Mouse (Mus musculus) forebrain, embryonic 15.5 days (tissue): ENCODE measurements around the gene Itgb4. TPM values are rescaled to one million over a fixed set of nuclear protein-coding genes. Genes with fewer than 3 reads are reported as not detected.

Source experiments
- ATAC-seq: fragments of 200-750 bp; cut with Nextera tagmentation; replicated peaks from 2 replicates; pipeline ENCODE4 v1.8.0; 2017; ENCODE audit warnings: mild to moderate bottlenecking, moderate TSS enrichment, moderate library complexity
- H3K27ac ChIP-seq: fragments of 300-500 bp; sonication (generic); replicated peaks from 2 replicates; pipeline ENCODE4 v1.5.1; 2015; ENCODE audit warnings: mild to moderate bottlenecking, inconsistent platforms
- H3K27me3 ChIP-seq: fragments of 300-500 bp; sonication (generic); 2 replicates; pipeline ENCODE4 v1.6.1; 2015; ENCODE audit warnings: inconsistent platforms
- H3K36me3 ChIP-seq: fragments of 300-500 bp; sonication (generic); 2 replicates; pipeline ENCODE4 v1.6.1; 2015; ENCODE audit warnings: mild to moderate bottlenecking, inconsistent platforms
- H3K4me1 ChIP-seq: fragments of 300-500 bp; sonication (generic); 2 replicates; pipeline ENCODE4 v1.6.1; 2015; ENCODE audit warnings: inconsistent platforms
- H3K4me2 ChIP-seq: fragments of 300-500 bp; sonication (generic); replicated peaks from 2 replicates; pipeline ENCODE4 v1.6.1; 2015; ENCODE audit warnings: mild to moderate bottlenecking, inconsistent platforms
- H3K4me3 ChIP-seq: fragments of 300-500 bp; sonication (generic); 2 replicates; pipeline ENCODE4 v1.5.1; 2015; ENCODE audit warnings: mild to moderate bottlenecking, inconsistent platforms
- H3K9ac ChIP-seq: fragments of 300-500 bp; sonication (generic); replicated peaks from 2 replicates; pipeline ENCODE4 v1.6.1; 2015; ENCODE audit warnings: mild to moderate bottlenecking, inconsistent platforms
- H3K9me3 ChIP-seq: fragments of 300-500 bp; sonication (generic); 2 replicates; pipeline ENCODE4 v1.6.1; 2016; ENCODE audit warnings: inconsistent platforms
- whole genome bisulfite sequencing: fragments of 180-500 bp; shearing (Covaris S2); methylation state at CpG from one replicate; pipeline ENCODE4 v1.1.7; 2015; ENCODE audit warnings: mixed read lengths; 5-methylcytosine and 5-hydroxymethylcytosine counted together
- polyA plus RNA-seq: library from polyadenylated mRNA; unstranded; fragments of >200 nt; fragmentation: Nextera tagmentation; extraction: Ambion mirVana; gene quantifications from 2 replicates; pipeline ENCODE4 v1.2.1, GENCODE M21; 2015

The Itgb4 gene
- polyA plus RNA-seq = 0.52 and 0.69 TPM in 2 replicates

GRCm38 (mm10) chr11:115974309-115975082 is at the start of gene Itgb4:
Gene Itgb4, plus strand, starts transcription at chr11:115974709.
- H3K9ac ChIP-seq = peak within 1 kb of the TSS; percentile 35
- H3K4me1 ChIP-seq = peaks cover 12% of the 10 kb centered on the region
- no peak for ATAC-seq
- H3K36me3 ChIP-seq = no peaks in the 10 kb centered on the region
- no peaks in the 10 kb centered on the region for H3K9me3 ChIP-seq
- peak within 1 kb of the TSS; percentile 70 for H3K4me2 ChIP-seq
- no peak within 1 kb of the TSS for H3K27ac ChIP-seq
- H3K4me3 ChIP-seq = peak within 1 kb of the TSS; percentile 39
- WGBS = 10% methylated on average over 50 of the region's 58 CpGs
- H3K27me3 ChIP-seq = peaks cover 32% of the 10 kb centered on the region

- no peak overlapping the region for H3K27ac ChIP-seq
- no peaks in the 10 kb centered on the region for H3K27me3 ChIP-seq
- no peak for ATAC-seq
- peaks cover 15% of the 10 kb centered on the region for H3K36me3 ChIP-seq
- no peak overlapping the region for H3K4me2 ChIP-seq
- 85% methylated on average over 8 of the region's 8 CpGs for WGBS
- no peaks in the 10 kb centered on the region for H3K9me3 ChIP-seq
- H3K4me1 ChIP-seq = peaks cover 22% of the 10 kb centered on the region
- H3K4me3 ChIP-seq = no peak overlapping the region
- no peak overlapping the region for H3K9ac ChIP-seq
These were observed 45.5 kb upstream of the Itgb4 start for GRCm38 (mm10) chr11:115929031-115929430.

- ATAC-seq = no peak
These were observed 44.7 kb upstream of the Itgb4 start for GRCm38 (mm10) chr11:115929818-115930217.

DNA sequence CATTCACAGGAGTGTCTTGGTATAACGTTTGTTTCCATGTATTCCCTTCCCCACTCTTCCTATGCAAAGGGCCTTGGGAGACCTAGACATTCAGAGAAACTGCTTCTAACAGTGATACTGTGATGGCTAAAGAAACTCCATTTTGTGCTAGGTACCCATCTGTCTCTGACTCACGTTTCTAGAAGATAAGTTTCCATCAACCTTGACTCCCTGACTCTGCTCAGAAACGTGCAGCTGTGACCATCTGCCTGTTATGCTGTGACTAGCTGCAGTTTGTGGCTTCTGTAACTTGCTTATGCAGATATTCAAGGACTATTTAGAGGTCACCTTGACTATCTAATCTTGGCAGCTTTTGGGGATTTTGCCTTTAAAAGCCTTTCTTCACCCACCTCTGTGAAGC is 43.3 kb upstream of the Itgb4 start:
- Histone ChIP-seq H3K4me3 (no peak overlapping the region), H3K36me3 (peaks cover 15% of the 10 kb centered on the region; the same call in 1 of the 2 replicates)
- ATAC-seq = no peak

More at GRCm38 (mm10) chr11:115929818-115930217, 44.7 kb upstream of the Itgb4 start:
- no peak overlapping the region for H3K4me2 ChIP-seq
- no peak overlapping the region for H3K9ac ChIP-seq
- no peaks in the 10 kb centered on the region for H3K9me3 ChIP-seq
- H3K27me3 ChIP-seq = no peaks in the 10 kb centered on the region
- 84% methylated on average over 3 of the region's 3 CpGs for WGBS
- peaks cover 15% of the 10 kb centered on the region; the same call in 1 of the 2 replicates for H3K36me3 ChIP-seq
- H3K4me3 ChIP-seq = no peak overlapping the region
- H3K27ac ChIP-seq = no peak overlapping the region
- H3K4me1 ChIP-seq = peaks cover 30% of the 10 kb centered on the region

DNA sequence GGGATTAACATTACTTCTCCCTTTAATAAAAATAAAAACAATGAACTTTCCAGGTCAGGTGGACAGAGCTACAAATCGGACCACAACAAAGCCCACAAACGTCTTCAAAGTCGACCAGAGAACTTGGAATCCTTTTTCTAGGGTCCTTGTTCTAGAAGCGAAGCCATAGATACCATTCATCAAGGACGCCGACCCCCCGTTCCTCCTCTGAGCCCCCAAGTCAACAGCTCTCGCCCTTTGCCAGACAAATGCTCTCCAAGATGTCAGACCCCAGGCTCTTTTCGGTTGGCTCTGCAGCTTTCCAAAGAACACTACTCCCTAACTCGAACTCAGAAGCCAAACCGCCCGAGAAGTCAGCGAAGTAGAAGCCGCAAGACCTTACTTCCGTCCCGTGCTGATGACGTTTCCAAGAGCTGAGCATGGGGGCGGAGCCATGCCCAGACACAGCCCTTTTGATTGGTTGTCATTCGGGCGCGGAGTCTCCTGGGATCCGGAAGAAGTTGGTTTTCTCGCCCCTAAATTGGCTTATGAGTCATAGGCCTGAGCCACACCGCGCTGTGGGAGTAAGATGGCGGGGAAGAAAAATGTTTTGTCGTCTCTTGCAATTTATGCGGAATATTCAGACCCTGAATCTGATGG is 41.3 kb upstream of the Itgb4 start, which contains the start of the genes Sap30bp and Recql5:
Gene Sap30bp (plus strand): TSS at position 175 of the 639 bp plus-strand sequence.
Gene Recql5 (minus strand): TSS at position 370 of the 639 bp plus-strand sequence.
- H3K4me2 ChIP-seq = peak within 1 kb of the TSS; percentile 94
- H3K9me3 ChIP-seq = no peaks in the 10 kb centered on the region
- under 1% methylated on average over 28 of the region's 28 CpGs for WGBS
- H3K27me3 ChIP-seq = no peaks in the 10 kb centered on the region
- peak within 1 kb of the TSS; percentile 83 for H3K9ac ChIP-seq
- peaks cover 34% of the 10 kb centered on the region for H3K4me1 ChIP-seq
- peak; percentile 100 for ATAC-seq
- H3K4me3 ChIP-seq = peak within 1 kb of the TSS; percentile 87
- H3K36me3 ChIP-seq = peaks cover 19% of the 10 kb centered on the region
- H3K27ac ChIP-seq = peak within 1 kb of the TSS; percentile 65

More for the DNA sequence above, 43.3 kb upstream of the Itgb4 start:
- no peak overlapping the region for H3K9ac ChIP-seq
- no peak overlapping the region for H3K27ac ChIP-seq
- peaks cover 34% of the 10 kb centered on the region for H3K4me1 ChIP-seq
- no peak overlapping the region for H3K4me2 ChIP-seq
- 77% methylated on average over 3 of the region's 3 CpGs for WGBS
- H3K27me3 ChIP-seq = no peaks in the 10 kb centered on the region
- no peaks in the 10 kb centered on the region for H3K9me3 ChIP-seq

GRCm38 (mm10) chr11:115933747-115934110 is 40.8 kb upstream of the Itgb4 start:
- Histone ChIP-seq H3K36me3 (peaks cover 20% of the 10 kb centered on the region), H3K9ac (peak overlapping the region; percentile 83), H3K27ac (peak overlapping the region; percentile 65), H3K4me1 (peaks cover 34% of the 10 kb centered on the region), H3K4me2 (peak overlapping the region; percentile 94), H3K9me3 (no peaks in the 10 kb centered on the region), H3K4me3 (peak overlapping the region; percentile 87), H3K27me3 (no peaks in the 10 kb centered on the region)
- under 1% methylated on average over 16 of the region's 16 CpGs for WGBS
- peak; percentile 73 for ATAC-seq

GRCm38 (mm10) chr11:115939690-115940329 is 34.7 kb upstream of the Itgb4 start:
- no peak overlapping the region for H3K4me3 ChIP-seq
- H3K9ac ChIP-seq = no peak overlapping the region
- H3K4me1 ChIP-seq = peaks cover 4% of the 10 kb centered on the region
- no peaks in the 10 kb centered on the region for H3K9me3 ChIP-seq
- no peak overlapping the region for H3K27ac ChIP-seq
- no peak overlapping the region for H3K4me2 ChIP-seq
- ATAC-seq = no peak
- peaks cover 59% of the 10 kb centered on the region for H3K36me3 ChIP-seq
- WGBS = 40% methylated on average over 6 of the region's 6 CpGs
- no peaks in the 10 kb centered on the region for H3K27me3 ChIP-seq

GRCm38 (mm10) chr11:115941980-115942379 is 32.5 kb upstream of the Itgb4 start:
- no peaks in the 10 kb centered on the region for H3K27me3 ChIP-seq
- no peak overlapping the region for H3K9ac ChIP-seq
- H3K4me1 ChIP-seq = no peaks in the 10 kb centered on the region
- no peak overlapping the region for H3K27ac ChIP-seq
- no peak for ATAC-seq
- 83% methylated on average over 7 of the region's 7 CpGs for WGBS
- H3K4me2 ChIP-seq = no peak overlapping the region
- H3K9me3 ChIP-seq = no peaks in the 10 kb centered on the region
- H3K4me3 ChIP-seq = no peak overlapping the region
- peaks cover 60% of the 10 kb centered on the region for H3K36me3 ChIP-seq

GRCm38 (mm10) chr11:115945247-115945646 is 29.3 kb upstream of the Itgb4 start:
- WGBS = 90% methylated on average over 8 of the region's 8 CpGs
- H3K9me3 ChIP-seq = no peaks in the 10 kb centered on the region

DNA sequence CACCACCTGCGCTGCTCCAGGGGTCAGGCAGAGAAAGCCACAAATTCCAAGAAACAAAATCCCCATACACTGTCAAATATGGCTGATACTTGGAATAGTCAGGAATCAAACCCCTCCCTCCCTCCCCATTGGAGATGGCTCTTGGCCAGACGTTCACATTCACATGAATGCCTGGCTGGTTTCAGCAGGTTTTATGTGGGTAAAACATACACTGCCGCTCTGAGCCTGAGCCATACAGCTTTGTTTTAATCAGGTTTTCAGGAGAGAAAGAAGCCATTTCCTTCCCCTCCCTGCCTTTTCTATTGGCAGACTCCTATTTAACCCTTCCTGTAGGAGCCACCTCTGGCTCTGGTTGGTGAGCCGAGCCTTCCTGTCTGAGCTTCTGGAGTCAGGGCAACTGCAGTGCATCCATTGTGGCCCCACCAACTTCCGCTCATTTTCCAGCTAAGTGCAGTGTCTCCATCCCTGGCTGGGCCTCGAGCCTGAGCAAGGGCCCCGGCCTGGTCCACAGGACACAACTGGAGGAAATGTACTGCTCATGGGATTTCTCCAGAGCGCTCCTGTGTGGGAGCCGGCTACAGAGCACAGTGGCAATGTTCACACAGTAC is 28.2 kb upstream of the Itgb4 start:
- H3K9ac ChIP-seq = no peak overlapping the region
- no peaks in the 10 kb centered on the region for H3K27me3 ChIP-seq
- H3K36me3 ChIP-seq = peaks cover 56% of the 10 kb centered on the region
- H3K9me3 ChIP-seq = no peaks in the 10 kb centered on the region
- no peak overlapping the region for H3K4me3 ChIP-seq
- no peak overlapping the region for H3K4me2 ChIP-seq
- H3K4me1 ChIP-seq = no peaks in the 10 kb centered on the region
- no peak overlapping the region for H3K27ac ChIP-seq
- WGBS = 87% methylated on average over 9 of the region's 9 CpGs
- no peak for ATAC-seq

More at GRCm38 (mm10) chr11:115945247-115945646, 29.3 kb upstream of the Itgb4 start:
- Histone ChIP-seq H3K27ac (no peak overlapping the region), H3K36me3 (peaks cover 51% of the 10 kb centered on the region), H3K27me3 (no peaks in the 10 kb centered on the region), H3K4me3 (no peak overlapping the region), H3K4me1 (no peaks in the 10 kb centered on the region), H3K4me2 (no peak overlapping the region), H3K9ac (no peak overlapping the region)
- no peak for ATAC-seq

GRCm38 (mm10) chr11:115948316-115948715 is 26.2 kb upstream of the Itgb4 start:
- no peak overlapping the region for H3K4me3 ChIP-seq
- no peak overlapping the region for H3K9ac ChIP-seq
- no peaks in the 10 kb centered on the region for H3K27me3 ChIP-seq
- H3K36me3 ChIP-seq = peaks cover 61% of the 10 kb centered on the region
- H3K9me3 ChIP-seq = no peaks in the 10 kb centered on the region
- no peaks in the 10 kb centered on the region for H3K4me1 ChIP-seq
- no peak for ATAC-seq
- no peak overlapping the region for H3K27ac ChIP-seq
- WGBS = 91% methylated on average over 9 of the region's 9 CpGs
- no peak overlapping the region for H3K4me2 ChIP-seq
